Mouse (Mus musculus) urinary bladder, postnatal 10 days (tissue): ENCODE measurements around the gene Tmem179.

ENCODE experiments used
- DNase-seq: peaks from one replicate; pipeline ENCODE4 v3.0.0; 2022; ENCODE audit warnings: low spot score

Tmem179 gene

DNA sequence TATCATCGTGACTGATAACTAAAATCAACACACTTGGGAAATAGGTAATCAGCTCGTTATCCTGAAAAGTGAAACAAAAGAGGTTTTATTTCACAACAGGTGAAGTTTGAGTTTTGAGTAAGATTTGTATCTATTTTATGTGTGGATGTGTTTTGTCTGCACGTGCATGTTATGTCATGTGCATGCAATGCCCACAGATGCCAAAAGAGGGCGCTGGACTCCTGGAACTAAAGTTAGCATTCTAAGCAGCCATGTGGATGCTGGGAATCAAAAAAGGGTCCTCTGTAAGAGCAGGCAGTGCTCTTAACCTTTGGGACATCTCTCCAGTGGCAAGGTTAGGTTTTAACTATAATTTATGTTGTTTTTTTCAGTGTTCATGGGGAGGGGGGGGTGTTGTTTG lies 53.3 kb downstream of the Tmem179 start:
- no peak for DNase-seq

DNA sequence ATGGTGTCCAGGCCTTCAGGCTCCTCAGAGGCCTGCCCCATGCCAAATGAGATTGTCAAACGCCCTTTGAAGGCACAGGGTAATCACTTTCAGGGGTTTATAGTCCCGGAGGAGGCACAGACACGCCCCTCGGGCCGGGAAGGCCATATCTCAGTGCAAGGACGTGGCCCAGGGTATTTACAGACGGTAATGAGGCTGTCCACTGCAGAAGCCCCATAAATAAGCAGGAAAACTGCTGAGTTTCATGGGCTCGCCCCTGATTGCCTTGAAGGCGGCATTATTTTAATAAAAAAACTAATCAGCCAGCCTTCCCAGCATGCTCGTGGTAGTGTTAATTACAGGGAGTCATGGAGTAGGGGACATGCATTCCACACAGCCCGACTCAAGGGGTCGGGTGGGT lies 54.1 kb downstream of the Tmem179 start:
- no peak for DNase-seq

DNA sequence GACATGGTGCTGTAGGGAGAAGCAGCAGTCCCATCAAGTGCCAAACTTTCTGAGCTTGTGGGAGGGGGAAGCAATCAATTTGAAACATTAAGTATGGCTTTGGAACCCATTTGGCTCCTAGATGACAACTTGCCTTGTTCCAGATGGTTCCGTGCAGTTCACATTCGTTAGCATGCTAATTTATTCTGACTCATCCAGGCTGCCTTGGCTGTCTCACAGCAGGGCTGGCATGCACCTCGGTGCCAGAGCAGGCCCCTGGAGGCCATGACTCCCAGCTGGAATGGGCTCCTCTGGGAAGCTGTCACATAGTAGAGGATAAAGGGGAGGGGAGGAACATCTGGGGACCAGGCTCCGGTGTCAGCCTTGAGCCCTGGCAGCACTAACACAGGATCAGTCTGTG lies 58.7 kb downstream of the Tmem179 start:
- no peak for DNase-seq

DNA sequence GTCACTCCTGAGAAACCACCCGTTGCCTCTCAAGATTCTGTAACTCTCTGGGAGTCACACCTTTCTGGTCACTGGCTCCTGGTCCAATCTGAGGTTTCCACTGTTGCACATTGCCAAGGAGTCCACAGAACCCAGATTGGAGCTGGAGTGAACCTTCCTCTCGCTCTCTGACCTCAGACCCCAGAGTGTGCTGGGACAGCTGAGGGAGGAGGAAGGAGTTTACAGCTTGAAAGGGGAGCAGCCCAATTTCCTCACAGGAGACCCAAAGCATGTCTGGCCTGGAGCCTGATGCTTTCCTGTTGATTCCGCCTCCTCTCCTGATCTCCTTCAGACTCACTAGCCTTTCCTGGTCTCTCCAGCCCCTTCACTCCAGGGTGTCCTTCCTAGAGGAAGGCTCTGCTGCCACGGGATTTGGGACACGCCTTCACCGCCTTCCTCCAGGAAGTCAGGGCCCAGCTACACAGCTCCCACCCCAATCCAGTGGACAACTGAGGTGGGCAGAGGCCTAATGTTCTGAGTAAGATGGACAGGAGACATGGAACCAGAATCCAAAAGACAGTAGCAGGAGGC lies 60.3 kb downstream of the Tmem179 start:
- no peak for DNase-seq

DNA sequence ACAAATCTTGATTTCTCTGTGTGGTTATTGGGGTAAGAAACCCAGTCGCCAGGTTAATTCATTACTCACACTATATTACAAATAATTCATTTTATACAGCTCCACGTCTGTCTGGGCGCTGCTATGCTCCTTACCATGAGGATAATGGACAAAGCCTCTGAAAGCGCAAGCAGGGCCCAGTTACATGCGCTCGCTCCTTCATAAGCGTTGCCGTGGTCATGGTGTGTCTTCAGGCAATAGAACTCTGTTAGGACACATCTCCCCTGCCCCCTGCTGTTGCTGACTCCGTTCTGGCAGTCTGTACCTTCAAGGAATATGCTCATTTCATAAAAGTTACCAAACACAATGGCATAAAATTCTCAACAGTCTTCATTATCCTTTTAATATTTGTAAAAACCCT lies 64.7 kb downstream of the Tmem179 start:
- DNase-seq, result no peak

DNA sequence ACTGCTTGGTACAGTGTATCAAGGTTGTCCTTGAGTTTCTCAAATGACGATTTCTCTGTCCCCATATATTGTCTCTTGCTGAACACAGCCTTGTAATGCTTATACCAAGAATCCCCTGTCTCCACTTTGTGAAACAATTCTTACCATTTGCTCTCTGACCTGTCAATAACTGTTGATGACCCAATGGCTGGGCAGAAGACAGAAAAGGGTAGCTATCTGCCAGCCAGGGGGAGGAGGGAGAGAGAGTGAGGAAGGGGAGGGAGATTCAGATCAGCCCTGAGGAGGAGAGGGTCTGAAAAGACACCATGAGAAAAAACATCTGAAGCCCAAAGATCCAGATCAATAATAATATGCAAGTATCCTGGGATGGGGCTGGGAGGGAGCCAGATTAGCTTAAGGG lies 65.2 kb downstream of the Tmem179 start:
- no peak for DNase-seq

DNA sequence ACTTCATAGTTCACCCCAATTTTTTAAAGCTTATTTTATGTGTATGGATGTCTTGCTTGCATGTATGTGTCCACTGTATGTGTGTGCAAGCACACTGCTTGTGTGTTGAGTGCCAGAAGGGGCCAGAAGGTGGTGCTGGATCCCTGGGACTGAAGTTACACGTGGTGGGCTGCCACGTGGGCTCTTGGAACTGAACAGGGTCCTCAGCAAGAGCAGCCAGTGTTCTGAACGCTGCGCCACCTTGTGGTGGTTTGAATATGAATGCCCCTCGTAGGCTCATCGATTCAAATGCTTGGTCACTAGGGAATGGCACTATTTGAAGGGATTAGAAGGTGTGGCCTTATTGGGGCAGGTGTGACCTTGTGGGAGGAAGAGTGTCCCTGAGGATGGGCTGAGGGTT lies 65.7 kb downstream of the Tmem179 start:
- no peak for DNase-seq
